Mouse (Mus musculus): ENCODE data around the gene Jazf1.

- TF ChIP-seq GATA1 (IDR thresholded peaks at IDR 0.05; ENCODE audit: low read length) = no peak
- TF ChIP-seq TAL1 (IDR thresholded peaks at IDR 0.05; ENCODE audit: low read length) = no peak
Measured at GRCm38 (mm10) chr6:53068875-53069178, 396 bp upstream of the Jazf1 start.
